Mouse (Mus musculus) common myeloid progenitor, adult 5-6 weeks (primary cell): ENCODE data around the gene Gzme. TPM values are rescaled to one million over a fixed set of nuclear protein-coding genes. Genes with fewer than 3 reads are reported as not detected.

Source experiments
- total RNA-seq: library from RNA; stranded (forward); fragments of 200-1000, 187-1606 nt; gene quantifications from 2 replicates; pipeline ENCODE4 v1.2.3, GENCODE M21; 2017

The Gzme gene
- total RNA-seq, 1 experiment from 2014 or later: not detected

Other genes starting within 250 kb of the Gzme start
- gene Cbln3, start 236.2 kb downstream of the Gzme start, total RNA-seq: not detected in 2 replicates
- 17.4 and 20.9 TPM in 2 replicates for gene Khnyn, start 235.7 kb downstream of the Gzme start, total RNA-seq
- gene Sdr39u1, start 220.3 kb downstream of the Gzme start, total RNA-seq: 7.8 and 11.8 TPM in 2 replicates
- gene Cma1, start 175.9 kb downstream of the Gzme start, total RNA-seq: not detected in 2 replicates
- not detected in 2 replicates for gene Cma2, start 169.6 kb downstream of the Gzme start, total RNA-seq
- gene Mcpt1, start 102.7 kb downstream of the Gzme start, total RNA-seq: not detected in 2 replicates
- gene Mcpt9, start 90.1 kb downstream of the Gzme start, total RNA-seq: not detected in 2 replicates
- not detected in 2 replicates for gene Mcpt2, start 78.6 kb downstream of the Gzme start, total RNA-seq
- gene Mcpt4, start 58.3 kb downstream of the Gzme start, total RNA-seq: not detected in 2 replicates
- 14.9 and 21.7 TPM in 2 replicates for gene Mcpt8, start 35.4 kb downstream of the Gzme start, total RNA-seq
- 450 and 522 TPM in 2 replicates for gene Ctsg, start 18.1 kb downstream of the Gzme start, total RNA-seq
- gene Gzmd, start 12.0 kb upstream of the Gzme start, total RNA-seq: not detected in 2 replicates
- gene Gzmg, start 39.0 kb upstream of the Gzme start, total RNA-seq: not detected in 2 replicates
- not detected in 2 replicates for gene Gzmn, start 54.0 kb upstream of the Gzme start, total RNA-seq
- not detected in 2 replicates for gene Gzmf, start 90.8 kb upstream of the Gzme start, total RNA-seq
- not detected in 2 replicates for gene Gzmc, start 114.0 kb upstream of the Gzme start, total RNA-seq
- 0.91 and 2.1 TPM in 2 replicates for gene Gzmb, start 141.6 kb upstream of the Gzme start, total RNA-seq
- not detected in 2 replicates for gene Atp12a, start 244.4 kb upstream of the Gzme start, total RNA-seq